Mouse (Mus musculus): ENCODE results near the gene Pak7. TPM values are rescaled to one million over a fixed set of nuclear protein-coding genes. Genes with fewer than 3 reads are reported as not detected.
"Not testable (repeated sequence)": the region's sequence is repeated elsewhere in the genome, so short reads cannot be mapped to it uniquely, and the experiment has no call there.

Pak7 gene
- polyA plus RNA-seq, 2 experiments = 0.01 to 0.04 TPM

DNA sequence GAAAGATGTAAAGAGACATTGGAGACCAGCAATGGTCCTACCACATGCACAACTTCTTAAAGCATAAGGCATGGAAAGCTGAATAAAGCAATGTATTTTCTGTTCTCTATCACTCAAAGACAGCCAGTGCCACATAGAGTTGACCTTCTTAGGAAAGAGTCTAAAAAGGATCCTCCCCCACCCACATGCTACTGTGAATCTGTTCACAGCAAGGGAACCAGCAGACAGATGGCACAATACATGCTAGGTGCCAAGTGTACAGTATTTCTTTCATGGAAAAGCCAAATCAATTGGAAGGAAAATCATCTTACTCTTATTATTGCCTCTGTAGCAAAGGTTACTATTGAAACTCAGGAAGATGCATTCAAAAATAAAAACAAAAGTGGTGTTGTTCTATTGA lies 86.4 kb downstream of the Pak7 start:
- DNase-seq (ENCODE audit: low read depth in 3 of 3, low spot score in 3 of 3) = no peak
- no peaks in the 10 kb centered on the region for H3K9me3 ChIP-seq (ENCODE audit: control insufficient read depth, low read length)
- ATAC-seq (ENCODE audit: insufficient read depth) = no peak
- H3K27ac ChIP-seq = no peak overlapping the region
- no peak overlapping the region for H3K4me2 ChIP-seq (ENCODE audit: low read depth)
- H3K36me3 ChIP-seq (replicated peaks; ENCODE audit: control insufficient read depth, insufficient read depth, low read depth) = no peaks in the 10 kb centered on the region
- TF ChIP-seq EP300 (IDR thresholded peaks at IDR 0.05; ENCODE audit: low read depth) = no peak
- no peak for TF ChIP-seq CTCF (IDR thresholded peaks at IDR 0.05; ENCODE audit: low read depth)
- H3K9ac ChIP-seq (replicated peaks) = no peak overlapping the region
- no peak overlapping the region for H3K4me3 ChIP-seq (ENCODE audit: insufficient read depth in 1 of 2, low read depth in 2 of 2, low read length in 2 of 2)
- no peaks in the 10 kb centered on the region for H3K4me1 ChIP-seq (replicated peaks; ENCODE audit: control insufficient read depth in 2 of 2, insufficient read depth in 2 of 2, low read length in 1 of 2)
- no peaks in the 10 kb centered on the region for H3K27me3 ChIP-seq (ENCODE audit: control insufficient read depth, insufficient read depth, low read length)

DNA sequence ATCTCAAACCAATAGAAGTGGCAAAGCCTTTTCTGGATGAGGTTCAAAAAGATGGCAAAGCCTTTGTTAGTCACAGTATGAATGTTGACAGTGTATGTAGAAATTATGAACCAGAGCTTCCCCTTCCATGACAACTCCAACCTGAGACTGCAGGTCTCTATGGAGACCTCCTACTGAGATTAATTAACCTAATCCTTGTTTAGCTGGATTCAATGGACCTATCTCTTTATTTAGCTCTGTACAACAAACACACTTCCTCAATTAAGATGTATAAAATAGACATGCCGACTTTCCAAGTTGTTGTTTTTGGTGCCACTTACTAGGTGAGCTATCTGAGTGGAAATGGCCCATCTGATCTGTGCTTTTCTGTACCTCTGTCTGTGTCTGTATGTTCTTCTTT lies 90.4 kb downstream of the Pak7 start:
- no peak overlapping the region for H3K9ac ChIP-seq (replicated peaks)
- H3K4me2 ChIP-seq (ENCODE audit: low read depth) = no peak overlapping the region
- H3K4me1 ChIP-seq (replicated peaks; ENCODE audit: control insufficient read depth in 2 of 2, insufficient read depth in 2 of 2, low read length in 1 of 2) = no peaks in the 10 kb centered on the region
- H3K36me3 ChIP-seq (replicated peaks; ENCODE audit: control insufficient read depth, insufficient read depth, low read depth) = no peaks in the 10 kb centered on the region
- TF ChIP-seq CTCF (IDR thresholded peaks at IDR 0.05; ENCODE audit: low read depth) = no peak
- TF ChIP-seq EP300 (IDR thresholded peaks at IDR 0.05; ENCODE audit: low read depth) = no peak
- H3K4me3 ChIP-seq (ENCODE audit: insufficient read depth in 1 of 2, low read depth in 2 of 2, low read length in 2 of 2) = no peak overlapping the region
- no peaks in the 10 kb centered on the region for H3K9me3 ChIP-seq (ENCODE audit: control insufficient read depth, low read length)
- ATAC-seq (ENCODE audit: insufficient read depth) (no peak), DNase-seq (ENCODE audit: low read depth in 3 of 3, low spot score in 3 of 3) (no peak)
- H3K27me3 ChIP-seq (ENCODE audit: control insufficient read depth, insufficient read depth, low read length) = no peaks in the 10 kb centered on the region
- no peak overlapping the region for H3K27ac ChIP-seq
- WGBS (ENCODE audit: insufficient replicate concordance) = 62% methylated on average over 1 of the region's 1 CpGs

DNA sequence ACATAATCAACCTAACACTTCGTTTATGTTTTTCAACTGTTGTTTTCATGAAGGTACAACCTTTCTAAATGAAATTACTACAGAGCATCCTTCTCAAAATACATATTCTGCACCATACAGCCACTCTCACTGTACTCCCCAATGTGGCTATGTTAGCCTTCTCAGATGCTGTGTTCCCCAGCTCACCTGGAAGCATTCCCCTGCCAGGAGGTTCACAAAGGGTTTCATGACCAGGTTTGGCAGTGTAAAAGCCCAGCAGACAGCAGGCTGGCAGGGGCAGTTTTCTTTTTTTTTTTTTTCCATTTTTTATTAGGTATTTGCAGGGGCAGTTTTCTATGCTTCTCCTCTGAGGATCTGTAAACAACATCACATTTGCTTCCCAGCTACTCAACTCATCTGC lies 105.7 kb downstream of the Pak7 start:
- no peaks in the 10 kb centered on the region for H3K9me3 ChIP-seq (ENCODE audit: control insufficient read depth, low read length)
- H3K4me1 ChIP-seq (replicated peaks; ENCODE audit: control insufficient read depth in 2 of 2, insufficient read depth in 2 of 2, low read length in 1 of 2) = no peaks in the 10 kb centered on the region
- no peaks in the 10 kb centered on the region for H3K36me3 ChIP-seq (replicated peaks; ENCODE audit: control insufficient read depth, insufficient read depth, low read depth)
- no peak overlapping the region for H3K9ac ChIP-seq (replicated peaks)
- no peak overlapping the region for H3K4me3 ChIP-seq (ENCODE audit: insufficient read depth in 1 of 2, low read depth in 2 of 2, low read length in 2 of 2)
- WGBS (ENCODE audit: insufficient replicate concordance) = 31% methylated on average over 1 of the region's 1 CpGs
- DNase-seq (ENCODE audit: low read depth in 3 of 3, low spot score in 3 of 3) (no peak), ATAC-seq (ENCODE audit: insufficient read depth) (no peak)
- no peaks in the 10 kb centered on the region for H3K27me3 ChIP-seq (ENCODE audit: control insufficient read depth, insufficient read depth, low read length)
- no peak for TF ChIP-seq EP300 (IDR thresholded peaks at IDR 0.05; ENCODE audit: low read depth)
- TF ChIP-seq CTCF (IDR thresholded peaks at IDR 0.05; ENCODE audit: low read depth) = no peak
- H3K4me2 ChIP-seq (ENCODE audit: low read depth) = no peak overlapping the region
- no peak overlapping the region for H3K27ac ChIP-seq

DNA sequence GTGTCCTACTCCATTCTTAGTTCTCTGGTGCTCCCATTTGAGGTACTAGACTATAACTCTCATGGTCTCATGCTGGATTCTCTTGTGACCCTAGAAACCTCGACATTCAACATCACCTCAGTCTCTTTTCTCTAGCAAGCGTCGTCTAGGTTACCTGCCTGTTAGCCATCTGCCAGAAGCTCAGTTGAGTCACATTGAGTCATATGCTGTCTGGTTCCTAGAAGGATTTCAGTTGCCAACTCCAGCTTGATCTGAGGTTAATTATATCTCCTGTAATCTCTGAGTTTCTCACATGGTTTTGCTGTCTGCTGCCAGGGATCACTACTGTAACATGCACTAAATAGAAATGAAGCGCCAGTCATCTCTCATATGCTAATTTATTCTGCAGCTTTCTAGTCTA lies 145.8 kb downstream of the Pak7 start:
- not testable (repeated sequence) for H3K4me3 ChIP-seq (ENCODE audit: insufficient read depth in 1 of 2, low read depth in 2 of 2, low read length in 2 of 2); H3K9ac ChIP-seq (replicated peaks); ATAC-seq (ENCODE audit: insufficient read depth); H3K4me1 ChIP-seq (replicated peaks; ENCODE audit: control insufficient read depth in 2 of 2, insufficient read depth in 2 of 2, low read length in 1 of 2); H3K27me3 ChIP-seq (ENCODE audit: control insufficient read depth, insufficient read depth, low read length); H3K4me2 ChIP-seq (ENCODE audit: low read depth); H3K9me3 ChIP-seq (ENCODE audit: control insufficient read depth, low read length); H3K36me3 ChIP-seq (replicated peaks; ENCODE audit: control insufficient read depth, insufficient read depth, low read depth); DNase-seq (ENCODE audit: low read depth in 3 of 3, low spot score in 3 of 3); H3K27ac ChIP-seq
- whole genome bisulfite sequencing (ENCODE audit: insufficient replicate concordance) = 50% methylated on average over 4 of the region's 4 CpGs

DNA sequence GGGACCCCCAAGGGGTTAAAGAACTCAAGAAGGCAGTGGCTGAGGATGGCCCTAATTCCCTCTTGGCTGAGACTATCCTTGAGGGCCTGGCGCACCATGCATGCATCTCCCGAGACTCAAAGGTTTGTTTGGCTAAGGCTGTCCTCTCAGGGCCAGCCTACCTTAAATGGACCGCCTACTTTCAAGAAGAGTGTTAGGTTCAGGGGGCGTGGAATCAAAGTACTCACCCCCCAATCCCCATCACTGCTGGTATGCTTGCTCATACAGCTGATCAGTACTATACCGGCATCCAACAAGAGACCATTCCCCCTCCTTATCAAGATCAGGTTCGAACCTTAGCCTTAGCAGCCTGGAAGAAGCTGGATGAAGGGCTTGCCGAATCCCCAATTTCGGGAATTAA lies 156.5 kb downstream of the Pak7 start:
- DNase-seq (ENCODE audit: low read depth in 3 of 3, low spot score in 3 of 3) = no peak
- no peak overlapping the region for H3K4me2 ChIP-seq (ENCODE audit: low read depth)
- H3K9me3 ChIP-seq (ENCODE audit: control insufficient read depth, low read length) = no peaks in the 10 kb centered on the region
- H3K27ac ChIP-seq = no peak overlapping the region
- H3K9ac ChIP-seq (replicated peaks) = no peak overlapping the region
- no peaks in the 10 kb centered on the region for H3K36me3 ChIP-seq (replicated peaks; ENCODE audit: control insufficient read depth, insufficient read depth, low read depth)
- TF ChIP-seq EP300 (IDR thresholded peaks at IDR 0.05; ENCODE audit: low read depth) = no peak
- TF ChIP-seq CTCF (IDR thresholded peaks at IDR 0.05; ENCODE audit: low read depth) = no peak
- H3K4me1 ChIP-seq (replicated peaks; ENCODE audit: control insufficient read depth in 2 of 2, insufficient read depth in 2 of 2, low read length in 1 of 2) = no peaks in the 10 kb centered on the region
- H3K27me3 ChIP-seq (ENCODE audit: control insufficient read depth, insufficient read depth, low read length) = no peaks in the 10 kb centered on the region
- no peak for ATAC-seq (ENCODE audit: insufficient read depth)
- H3K4me3 ChIP-seq (ENCODE audit: insufficient read depth in 1 of 2, low read depth in 2 of 2, low read length in 2 of 2) = no peak overlapping the region
- WGBS (ENCODE audit: insufficient replicate concordance) = 66% methylated on average over 8 of the region's 8 CpGs

DNA sequence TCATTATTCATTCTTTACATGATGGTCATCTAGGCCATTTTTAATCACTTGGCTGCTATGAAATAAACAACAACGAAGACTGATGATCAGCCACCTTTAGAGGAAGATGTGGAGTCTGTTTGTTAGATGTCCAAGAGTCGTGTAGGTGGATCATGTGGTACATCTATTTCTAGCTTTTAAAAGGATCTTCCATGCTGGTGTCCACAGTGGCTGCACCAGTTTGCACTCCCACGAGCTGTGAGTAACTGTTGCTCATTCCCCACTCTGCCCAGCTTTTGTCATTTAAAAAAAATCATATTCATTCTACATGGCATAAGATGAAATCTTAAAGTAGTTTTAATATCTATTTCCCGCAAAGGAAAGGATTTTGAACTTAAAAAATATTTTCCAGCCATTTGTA lies 183.7 kb downstream of the Pak7 start:
- ATAC-seq (ENCODE audit: insufficient read depth) = no peak
- no peaks in the 10 kb centered on the region for H3K4me1 ChIP-seq (replicated peaks; ENCODE audit: control insufficient read depth in 2 of 2, insufficient read depth in 2 of 2, low read length in 1 of 2)
- H3K27ac ChIP-seq = no peak overlapping the region
- no peaks in the 10 kb centered on the region for H3K27me3 ChIP-seq (ENCODE audit: control insufficient read depth, insufficient read depth, low read length)
- H3K36me3 ChIP-seq (replicated peaks; ENCODE audit: control insufficient read depth, insufficient read depth, low read depth) = no peaks in the 10 kb centered on the region
- WGBS (ENCODE audit: insufficient replicate concordance) = 44% methylated on average over 4 of the region's 4 CpGs
- no peak overlapping the region for H3K4me2 ChIP-seq (ENCODE audit: low read depth)
- no peaks in the 10 kb centered on the region for H3K9me3 ChIP-seq (ENCODE audit: control insufficient read depth, low read length)
- H3K4me3 ChIP-seq (ENCODE audit: insufficient read depth in 1 of 2, low read depth in 2 of 2, low read length in 2 of 2) = no peak overlapping the region
- TF ChIP-seq CTCF (IDR thresholded peaks at IDR 0.05; ENCODE audit: low read depth) (no peak), EP300 (IDR thresholded peaks at IDR 0.05; ENCODE audit: low read depth) (no peak)
- no peak for DNase-seq (ENCODE audit: low read depth in 3 of 3, low spot score in 3 of 3)
- H3K9ac ChIP-seq (replicated peaks) = no peak overlapping the region
